Comparison of ENCODE assay signal across 20 mouse cellular contexts in genomic region chr3:90195644-90196043, GRCm38 (mm10). TPM values are rescaled to one million over a fixed set of nuclear protein-coding genes. Genes with fewer than 3 reads are reported as not detected.
"Had no signal": no experiment of that assay in that cellular context is flagged by ENCODE, and none has a peak within 500 bp of the region (broad histone marks: within the 10 kb centered on the region; RNA-seq: fewer than 3 reads in every experiment).

No protein-coding gene starts in this region.

- H3K4me2 ChIP-seq: lung, embryonic 15.5 days; midbrain, embryonic 11.5 days; midbrain, embryonic 13.5 days; midbrain, embryonic 15.5 days; neural tube, embryonic 12.5 days; stomach, embryonic 15.5 days had no signal

- H3K9ac ChIP-seq: liver, postnatal 0 days; lung, embryonic 15.5 days; midbrain, embryonic 13.5 days; midbrain, embryonic 15.5 days; neural tube, embryonic 12.5 days; stomach, embryonic 15.5 days had no signal

- H3K4me1 ChIP-seq: lung, embryonic 15.5 days; megakaryocyte, embryonic 14.5 days; midbrain, embryonic 13.5 days; midbrain, embryonic 15.5 days; neural tube, embryonic 12.5 days; stomach, embryonic 15.5 days had no signal

- H3K27ac ChIP-seq: lung, embryonic 15.5 days; macrophage; midbrain, embryonic 13.5 days; midbrain, embryonic 15.5 days; neural tube, embryonic 12.5 days; stomach, embryonic 15.5 days; stomach, postnatal 0 days had no signal

- H3K27me3 ChIP-seq: lung, embryonic 15.5 days; midbrain, embryonic 13.5 days; midbrain, embryonic 15.5 days; neural tube, embryonic 12.5 days; stomach, embryonic 15.5 days had no signal

- H3K9me3 ChIP-seq: lung, embryonic 15.5 days; megakaryocyte, embryonic 14.5 days; midbrain, embryonic 13.5 days; midbrain, embryonic 15.5 days; neural tube, embryonic 12.5 days; stomach, embryonic 15.5 days had no signal

- DNase-seq: liver, postnatal 0 days; lung, adult 2 months; lung, postnatal 14 days; lung, postnatal 36 days; right cerebral cortex, postnatal 14 days; thymus, adult 2 months; thymus, postnatal 25 days; thymus, postnatal 4 days had no signal

- H3K4me3 ChIP-seq: lung, embryonic 15.5 days; megakaryocyte, embryonic 14.5 days; midbrain, embryonic 13.5 days; midbrain, embryonic 15.5 days; neural tube, embryonic 12.5 days; stomach, embryonic 15.5 days had no signal

- ATAC-seq: liver, postnatal 0 days; lung, postnatal 0 days; midbrain, embryonic 13.5 days; midbrain, embryonic 15.5 days had no signal

- H3K36me3 ChIP-seq: lung, embryonic 15.5 days; midbrain, embryonic 13.5 days; midbrain, embryonic 15.5 days; neural tube, embryonic 12.5 days; stomach, embryonic 15.5 days had no signal

RNA-seq across cellular contexts. Expression of gene Rab13, which starts 17.9 kb away (rescaled TPM):
- total RNA-seq: monocyte, adult 5-6 weeks had no signal

RNA-seq across cellular contexts. Expression of gene Creb3l4, which starts 47.7 kb away (rescaled TPM):
- total RNA-seq: monocyte, adult 5-6 weeks; neutrophil, adult 5-6 weeks had no signal
